Mouse (Mus musculus) WW6 (cell line): ENCODE results near the gene Gm14214.

Experiments
- DNase-seq: peaks from one replicate; pipeline ENCODE4 v3.0.0-alpha.2; 2013; ENCODE audit warnings: low read depth, low spot score

Gene Gm14214

GRCm38 (mm10) chr2:154730841-154731240 is 39.0 kb downstream of the Gm14214 start:
- no peak for DNase-seq

DNA sequence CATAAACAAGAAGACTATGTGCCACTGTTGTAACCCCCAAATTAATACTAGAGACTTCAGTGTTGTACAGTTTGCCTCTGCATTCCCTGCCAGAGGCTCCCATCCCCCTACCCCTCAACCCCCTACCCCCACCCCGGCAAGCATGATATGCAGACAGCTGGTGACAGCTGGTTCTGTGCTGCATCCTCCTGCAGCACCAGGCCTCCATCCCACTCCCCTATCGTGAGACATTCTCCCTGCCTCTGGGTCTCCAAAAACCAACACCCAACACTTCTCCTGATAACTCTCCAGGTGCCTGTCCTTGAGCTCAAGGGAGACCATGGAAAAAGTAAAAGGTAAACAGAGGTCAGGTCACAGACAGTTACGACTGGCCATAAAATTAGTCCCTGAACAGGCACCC is 40.1 kb downstream of the Gm14214 start:
- no peak for DNase-seq

DNA sequence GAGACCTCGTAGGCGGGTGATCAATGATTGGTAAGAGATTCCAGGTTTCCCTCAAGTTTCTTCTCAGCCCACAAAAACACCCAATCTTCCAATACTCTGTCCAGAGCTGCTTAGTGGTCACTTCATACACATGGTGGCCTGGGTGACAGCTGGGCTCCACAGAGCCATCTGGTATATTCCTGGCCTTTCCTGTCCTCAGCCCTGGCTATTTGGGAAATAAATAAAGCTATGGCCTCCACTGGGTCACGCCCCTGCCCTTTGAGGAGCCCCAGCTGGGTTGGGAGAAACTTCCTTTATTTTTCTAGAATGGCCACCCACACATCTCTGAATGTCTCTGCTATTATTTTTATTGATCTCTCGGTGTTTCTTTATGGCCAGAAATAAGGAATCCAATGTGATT is 46.4 kb downstream of the Gm14214 start:
- no peak for DNase-seq

DNA sequence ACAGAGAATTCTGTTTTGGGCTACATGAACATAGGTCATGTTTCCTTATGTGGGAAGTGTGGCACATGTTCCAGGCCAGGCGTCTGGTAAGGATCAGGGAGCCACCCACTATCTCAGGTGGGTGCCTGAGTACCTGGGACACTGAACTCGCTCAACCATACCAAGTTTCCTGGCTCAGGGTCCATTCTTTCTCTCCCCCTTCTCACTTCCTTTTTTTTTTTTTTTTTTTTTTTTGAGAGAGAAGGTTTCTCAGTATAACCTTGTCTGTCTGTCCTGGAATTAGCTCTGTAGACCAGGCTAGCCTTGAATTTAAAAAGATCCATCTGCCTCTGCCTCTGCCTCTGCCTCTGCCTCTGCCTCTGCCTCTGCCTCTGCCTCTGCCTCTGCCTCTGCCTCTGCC is 49.5 kb downstream of the Gm14214 start:
- DNase-seq = no peak
